Mouse (Mus musculus) hindbrain, embryonic 16.5 days (tissue): ENCODE results near the gene Zfp184. TPM values are rescaled to one million over a fixed set of nuclear protein-coding genes. Genes with fewer than 3 reads are reported as not detected.
A peak's percentile ranks its signal among the peaks of the same experiment; 100 is the strongest.

Source experiments
- ATAC-seq: fragments of 200-750 bp; cut with Nextera tagmentation; 2 replicates; pipeline ENCODE4 v1.8.0; 2017; ENCODE audit warnings: moderate TSS enrichment, moderate library complexity
- H3K27ac ChIP-seq: fragments of 300-500 bp; sonication (generic); 2 replicates; pipeline ENCODE4 v1.5.1; 2014; ENCODE audit warnings: low read depth, mild to moderate bottlenecking, control low read depth, low read length, moderate library complexity
- H3K27me3 ChIP-seq: fragments of 300-500 bp; sonication (generic); replicated peaks from 2 replicates; pipeline ENCODE4 v1.6.1; 2014; ENCODE audit warnings: low read length; ENCODE audit not compliant: control insufficient read depth, insufficient read depth
- H3K36me3 ChIP-seq: fragments of 300-500 bp; sonication (generic); 2 replicates; pipeline ENCODE4 v1.6.1; 2014; ENCODE audit warnings: mild to moderate bottlenecking, low read length, moderate library complexity, mixed read lengths; ENCODE audit not compliant: control insufficient read depth, insufficient read depth
- H3K4me1 ChIP-seq: fragments of 300-500 bp; sonication (generic); 2 replicates; pipeline ENCODE4 v1.6.1; 2014; ENCODE audit warnings: low read depth, low read length; ENCODE audit not compliant: control insufficient read depth, insufficient read depth
- H3K4me2 ChIP-seq: fragments of 300-500 bp; sonication (generic); 2 replicates; pipeline ENCODE4 v1.6.1; 2014; ENCODE audit warnings: mild to moderate bottlenecking, low read length, control low read depth, moderate library complexity
- H3K4me3 ChIP-seq: fragments of 300-500 bp; sonication (generic); 2 replicates; pipeline ENCODE4 v1.5.1; 2014; ENCODE audit warnings: mild to moderate bottlenecking, low read length, control low read depth, moderate library complexity
- H3K9ac ChIP-seq: fragments of 300-500 bp; sonication (generic); 2 replicates; pipeline ENCODE4 v1.6.1; 2014; ENCODE audit warnings: low read depth, mild to moderate bottlenecking, control low read depth, low read length, moderate library complexity
- H3K9me3 ChIP-seq: fragments of 300-500 bp; sonication (generic); 2 replicates; pipeline ENCODE4 v1.6.1; 2014; ENCODE audit warnings: mild to moderate bottlenecking, low read length, moderate library complexity; ENCODE audit not compliant: control insufficient read depth
- WGBS: fragments of 180-500 bp; shearing (Covaris S2); extraction: QIAGEN DNeasy Blood & Tissue Kit; methylation state at CpG from one replicate; pipeline ENCODE4 v1.1.7; 2014; 5-methylcytosine and 5-hydroxymethylcytosine counted together
- polyA plus RNA-seq: library from polyadenylated mRNA; unstranded; fragments of >200 nt; fragmentation: Nextera tagmentation; extraction: Ambion mirVana; gene quantifications from 2 replicates; pipeline ENCODE4 v1.2.1, GENCODE M21; 2015

Gene Zfp184
- polyA plus RNA-seq, 1 experiment from 2014 or later = 10.6 TPM

DNA sequence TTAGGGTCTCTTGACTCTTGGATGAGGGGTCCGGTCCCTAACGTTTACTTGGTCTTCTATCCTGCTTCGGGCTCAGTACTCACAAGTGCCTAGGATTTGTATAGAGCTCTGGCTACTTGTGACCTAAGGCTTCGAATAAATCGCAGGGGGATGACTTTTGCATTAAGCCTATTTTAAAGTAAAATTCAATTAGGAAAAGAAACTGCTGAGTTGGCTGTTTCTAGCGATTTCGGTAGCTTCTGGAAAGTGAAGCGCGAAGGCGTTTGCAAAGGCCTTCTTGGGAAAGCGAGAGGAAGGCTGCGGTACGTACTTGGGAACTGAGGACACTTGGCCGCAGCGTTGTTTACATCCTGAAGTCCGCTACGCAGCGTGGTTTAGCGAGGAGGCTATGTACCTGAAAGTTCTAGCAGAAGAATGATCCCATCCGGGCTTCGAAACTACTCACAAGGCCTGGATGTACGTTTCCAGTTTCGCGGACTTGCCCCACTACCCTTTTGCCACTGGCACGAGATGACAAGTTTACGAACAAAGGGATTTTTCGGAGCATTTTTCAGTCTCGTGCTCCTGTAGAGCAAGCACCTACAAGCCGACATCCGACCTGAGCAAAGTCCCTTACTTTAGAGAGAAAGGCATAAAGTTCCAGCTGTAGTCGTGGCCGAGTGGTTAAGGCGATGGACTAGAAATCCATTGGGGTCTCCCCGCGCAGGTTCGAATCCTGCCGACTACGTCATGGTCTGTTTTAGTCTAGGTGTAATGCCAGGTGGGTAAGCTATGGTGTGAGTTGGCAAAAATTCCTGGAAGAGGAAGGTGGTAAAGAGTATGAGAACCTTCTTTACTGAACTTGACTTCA is 26.1 kb upstream of the Zfp184 start:
- H3K4me3 ChIP-seq = peak overlapping the region; percentile 39
- no peaks in the 10 kb centered on the region for H3K36me3 ChIP-seq
- H3K9me3 ChIP-seq = no peaks in the 10 kb centered on the region
- peak; percentile 73 for ATAC-seq
- peaks cover 41% of the 10 kb centered on the region for H3K27me3 ChIP-seq
- H3K4me1 ChIP-seq = peaks cover 8% of the 10 kb centered on the region
- H3K27ac ChIP-seq = no peak overlapping the region
- H3K4me2 ChIP-seq = peak overlapping the region; percentile 66
- 1% methylated on average over 38 of the region's 38 CpGs for WGBS
- no peak overlapping the region for H3K9ac ChIP-seq

GRCm38 (mm10) chr13:21919836-21920431 is 25.0 kb upstream of the Zfp184 start:
- no peak for ATAC-seq
- Histone ChIP-seq H3K4me3 (no peak overlapping the region), H3K4me2 (no peak overlapping the region), H3K9me3 (no peaks in the 10 kb centered on the region), H3K27ac (no peak overlapping the region), H3K36me3 (no peaks in the 10 kb centered on the region), H3K27me3 (peaks cover 40% of the 10 kb centered on the region), H3K4me1 (peaks cover 8% of the 10 kb centered on the region), H3K9ac (no peak overlapping the region)
- whole genome bisulfite sequencing = 7% methylated on average over 11 of the region's 11 CpGs

DNA sequence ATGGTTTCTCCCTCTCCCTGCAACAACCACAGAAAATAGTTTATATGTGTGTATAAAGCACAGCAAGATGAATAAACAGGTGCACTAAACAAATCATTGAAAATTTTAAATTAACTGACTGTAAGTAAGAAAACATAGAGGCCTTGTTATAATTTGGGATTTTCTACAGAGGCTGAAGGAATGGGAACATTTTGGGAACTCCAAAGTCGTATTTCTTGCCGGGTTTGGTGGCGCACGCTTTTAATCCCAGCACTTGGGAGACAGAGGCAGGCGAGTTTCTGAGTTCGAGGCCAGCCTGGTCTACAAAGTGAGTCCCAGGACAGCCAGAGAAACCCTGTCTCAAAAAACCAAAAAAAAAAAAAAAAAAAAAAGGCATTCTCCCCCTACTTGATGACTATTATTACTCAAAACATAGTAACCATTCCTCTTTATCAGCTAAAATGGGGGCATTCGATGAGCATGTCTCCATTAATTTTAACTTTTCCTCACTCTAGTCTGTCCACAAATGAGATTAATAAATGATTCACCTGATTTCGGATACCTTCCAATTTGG is 24.1 kb upstream of the Zfp184 start:
- peaks cover 34% of the 10 kb centered on the region for H3K27me3 ChIP-seq
- no peaks in the 10 kb centered on the region for H3K36me3 ChIP-seq
- H3K9me3 ChIP-seq = no peaks in the 10 kb centered on the region
- no peak overlapping the region for H3K4me3 ChIP-seq
- H3K4me1 ChIP-seq = peaks cover 8% of the 10 kb centered on the region
- H3K27ac ChIP-seq = no peak overlapping the region
- no peak for ATAC-seq
- no peak overlapping the region for H3K9ac ChIP-seq
- 31% methylated on average over 8 of the region's 8 CpGs for WGBS
- H3K4me2 ChIP-seq = no peak overlapping the region

GRCm38 (mm10) chr13:21923417-21923816 is 21.5 kb upstream of the Zfp184 start:
- no peak overlapping the region for H3K9ac ChIP-seq
- no peak for ATAC-seq
- peaks cover 21% of the 10 kb centered on the region for H3K27me3 ChIP-seq
- no peak overlapping the region for H3K4me2 ChIP-seq
- H3K36me3 ChIP-seq = no peaks in the 10 kb centered on the region
- no peaks in the 10 kb centered on the region for H3K9me3 ChIP-seq
- H3K4me1 ChIP-seq = peaks cover 5% of the 10 kb centered on the region
- H3K4me3 ChIP-seq = no peak overlapping the region
- no peak overlapping the region for H3K27ac ChIP-seq

GRCm38 (mm10) chr13:21924734-21925335 is 20.1 kb upstream of the Zfp184 start:
- Histone ChIP-seq H3K9ac (no peak overlapping the region), H3K4me1 (no peaks in the 10 kb centered on the region; the same call in 1 of the 2 replicates), H3K4me2 (no peak overlapping the region), H3K9me3 (no peaks in the 10 kb centered on the region), H3K4me3 (peak overlapping the region; percentile 3; the same call in 1 of the 2 replicates), H3K27me3 (peaks cover 19% of the 10 kb centered on the region), H3K27ac (no peak overlapping the region), H3K36me3 (no peaks in the 10 kb centered on the region)
- no peak for ATAC-seq
- 9% methylated on average over 21 of the region's 21 CpGs for WGBS

DNA sequence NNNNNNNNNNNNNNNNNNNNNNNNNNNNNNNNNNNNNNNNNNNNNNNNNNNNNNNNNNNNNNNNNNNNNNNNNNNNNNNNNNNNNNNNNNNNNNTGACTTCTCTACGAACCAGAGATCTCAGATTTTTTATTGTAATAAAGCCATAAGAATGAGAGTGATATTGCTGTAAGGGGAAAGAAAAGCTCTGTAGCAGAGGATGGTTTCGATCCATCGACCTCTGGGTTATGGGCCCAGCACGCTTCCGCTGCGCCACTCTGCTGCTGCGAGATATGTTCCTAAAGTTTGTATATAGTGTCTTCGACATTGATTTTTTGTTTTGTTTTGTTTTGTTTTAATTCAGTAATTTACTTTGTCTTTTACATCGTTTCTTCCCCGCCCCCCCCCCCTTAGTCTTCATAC is 13.9 kb upstream of the Zfp184 start:
- H3K4me3 ChIP-seq = no peak overlapping the region
- H3K27ac ChIP-seq = no peak overlapping the region
- no peak overlapping the region for H3K4me2 ChIP-seq
- H3K36me3 ChIP-seq = no peaks in the 10 kb centered on the region
- H3K9me3 ChIP-seq = no peaks in the 10 kb centered on the region
- H3K4me1 ChIP-seq = peaks cover 2% of the 10 kb centered on the region; the same call in 1 of the 2 replicates
- peak; percentile 60; the same call in 1 of the 2 replicates for ATAC-seq
- H3K27me3 ChIP-seq = no peaks in the 10 kb centered on the region; the same call in 1 of the 2 replicates
- 15% methylated on average over 10 of the region's 10 CpGs for WGBS
- no peak overlapping the region for H3K9ac ChIP-seq

DNA sequence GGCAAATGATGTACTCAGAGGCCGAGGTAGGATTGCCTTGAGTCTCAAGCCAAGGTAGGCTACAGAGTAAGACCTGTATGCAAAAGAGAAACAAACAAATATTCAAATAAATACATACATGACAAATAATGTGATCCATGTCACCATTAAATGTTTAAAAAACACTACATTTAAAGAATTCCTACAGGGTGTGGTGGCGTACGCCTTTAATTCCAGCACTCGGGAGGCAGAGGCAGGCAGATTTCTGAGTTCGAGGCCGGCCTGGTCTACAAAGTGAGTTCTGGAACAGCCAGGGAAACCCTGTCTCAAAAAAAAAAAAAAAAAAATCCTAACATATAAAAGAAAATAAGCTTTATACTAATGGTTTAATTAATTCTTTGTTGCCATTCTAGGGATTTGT is 13.2 kb upstream of the Zfp184 start:
- no peak overlapping the region for H3K4me2 ChIP-seq
- H3K27me3 ChIP-seq = no peaks in the 10 kb centered on the region; the same call in 1 of the 2 replicates
- H3K9me3 ChIP-seq = no peaks in the 10 kb centered on the region
- peaks cover 2% of the 10 kb centered on the region; the same call in 1 of the 2 replicates for H3K4me1 ChIP-seq
- no peak overlapping the region for H3K4me3 ChIP-seq
- H3K27ac ChIP-seq = no peak overlapping the region
- no peaks in the 10 kb centered on the region for H3K36me3 ChIP-seq
- H3K9ac ChIP-seq = no peak overlapping the region
- no peak for ATAC-seq
- WGBS = 53% methylated on average over 6 of the region's 6 CpGs

GRCm38 (mm10) chr13:21933626-21934548 is 11.0 kb upstream of the Zfp184 start:
- H3K36me3 ChIP-seq = no peaks in the 10 kb centered on the region
- 11% methylated on average over 28 of the region's 28 CpGs for WGBS
- H3K4me1 ChIP-seq = peaks cover 2% of the 10 kb centered on the region; the same call in 1 of the 2 replicates
- ATAC-seq = no peak
- H3K4me2 ChIP-seq = peak overlapping the region; percentile 46
- no peaks in the 10 kb centered on the region for H3K9me3 ChIP-seq
- H3K4me3 ChIP-seq = peak overlapping the region; percentile 20
- H3K9ac ChIP-seq = no peak overlapping the region
- H3K27me3 ChIP-seq = peaks cover 2% of the 10 kb centered on the region
- no peak overlapping the region for H3K27ac ChIP-seq
